Mouse (Mus musculus): ENCODE results near the gene Ccnb1ip1.

GRCm38 (mm10) chr14:50855788-50856187 lies 48.3 kb upstream of the Ccnb1ip1 start:
- TF ChIP-seq REST (IDR thresholded peaks at IDR 0.05; ENCODE audit: insufficient read depth, insufficient read length): no peak
- no peak for TF ChIP-seq SRF (IDR thresholded peaks at IDR 0.05; ENCODE audit: control insufficient read depth, insufficient read length, low read depth)
- TF ChIP-seq TCF12 (IDR thresholded peaks at IDR 0.05; ENCODE audit: insufficient read depth, poor library complexity, severe bottlenecking): no peak
- TF ChIP-seq POLR2A (IDR thresholded peaks at IDR 0.05; ENCODE audit: insufficient read length, low read depth): no peak
- TF ChIP-seq MAX (IDR thresholded peaks at IDR 0.05; ENCODE audit: low read depth): no peak
